Mouse (Mus musculus) C2C12 (cell line): Measurements from ENCODE around the gene Il1rapl2. TPM values are rescaled to one million over a fixed set of nuclear protein-coding genes. Genes with fewer than 3 reads are reported as not detected.

Source experiments
- H3K27me3 ChIP-seq: one replicate; pipeline ENCODE4 v1.6.1; 2011; ENCODE audit not compliant: control insufficient read depth, insufficient read depth, insufficient read length
- H3K36me3 ChIP-seq: one replicate; pipeline ENCODE4 v1.6.1; 2011; ENCODE audit not compliant: control insufficient read depth, insufficient read depth
- H3K4me3 ChIP-seq: one replicate; pipeline ENCODE4 v1.5.1; 2011; ENCODE audit warnings: mild to moderate bottlenecking, control low read depth; ENCODE audit not compliant: poor library complexity, insufficient read depth, severe bottlenecking
- H3K79me2 ChIP-seq: one replicate; pipeline ENCODE4 v1.6.1; 2011; ENCODE audit not compliant: control insufficient read depth, insufficient read depth
- H3K79me3 ChIP-seq: one replicate; pipeline ENCODE4 v1.6.1; 2011; ENCODE audit warnings: low read depth, control low read depth
- H3ac ChIP-seq: one replicate; pipeline ENCODE3; 2011; ENCODE audit warnings: low read depth; ENCODE audit not compliant: control insufficient read depth, insufficient read length
- CTCF ChIP-seq: IDR thresholded peaks from one replicate; pipeline ENCODE4 v1.5.1; 2011; ENCODE audit not compliant: control insufficient read depth, insufficient read depth, insufficient read length
- FOSL1 ChIP-seq: IDR thresholded peaks from one replicate; pipeline ENCODE4 v1.8.0; 2011; ENCODE audit warnings: mild to moderate bottlenecking, low read length; ENCODE audit not compliant: poor library complexity, insufficient read depth, severe bottlenecking
- MAX ChIP-seq: IDR thresholded peaks from one replicate; pipeline ENCODE4 v1.6.1; 2011; ENCODE audit warnings: mild to moderate bottlenecking, control low read depth
- USF1 ChIP-seq: IDR thresholded peaks from one replicate; pipeline ENCODE4 v1.6.1; 2011; ENCODE audit warnings: low read depth, mild to moderate bottlenecking, control low read depth, moderate library complexity
- polyA plus RNA-seq: library from polyadenylated mRNA; unstranded; fragments of >200 nt; fragmentation: generic; extraction: Trizol; gene quantifications from one replicate; pipeline ENCODE4 v1.2.1, GENCODE M21; 2012; ENCODE audit warnings: missing spikeins

Il1rapl2 gene
- polyA plus RNA-seq, 1 experiment = not detected

DNA sequence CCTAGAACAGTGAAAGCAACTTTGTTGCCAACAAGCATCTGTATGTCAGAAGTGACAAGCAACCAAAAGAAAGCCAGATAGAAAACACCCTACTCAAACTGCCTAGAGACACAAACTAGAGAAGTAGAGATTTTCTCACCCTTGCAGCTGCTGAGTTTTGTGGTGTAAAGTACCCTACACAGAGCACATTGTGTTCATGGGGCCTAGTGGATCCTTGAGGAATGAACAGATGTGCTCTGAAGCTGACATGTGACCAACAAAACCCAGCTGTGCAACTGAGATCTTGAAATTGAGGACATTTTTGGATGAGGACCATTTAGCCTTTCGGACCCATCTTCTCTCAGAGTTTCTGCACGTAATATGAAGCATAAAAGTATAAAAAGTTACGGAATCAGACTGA, 1268.0 kb downstream of the Il1rapl2 start:
- no peak for TF ChIP-seq CTCF
- TF ChIP-seq USF1 = no peak
- TF ChIP-seq FOSL1 = no peak
- no peak for TF ChIP-seq MAX
- no peaks in the 10 kb centered on the region for H3K79me3 ChIP-seq
- H3K27me3 ChIP-seq = no peaks in the 10 kb centered on the region
- H3K36me3 ChIP-seq = no peaks in the 10 kb centered on the region
- H3K4me3 ChIP-seq = no peak overlapping the region
- no peak overlapping the region for H3ac ChIP-seq
- no peaks in the 10 kb centered on the region for H3K79me2 ChIP-seq
